Mouse (Mus musculus) MEL (cell line): ENCODE results near the gene Trem3. TPM values are rescaled to one million over a fixed set of nuclear protein-coding genes. Genes with fewer than 3 reads are reported as not detected.

Experiments
- DNase-seq: peaks from one replicate; pipeline ENCODE4 v3.0.0; 2011; ENCODE audit warnings: low read depth, low spot score
- H3K27ac ChIP-seq: 2 replicates; pipeline ENCODE4 v1.5.1; 2012; ENCODE audit warnings: low read depth, mild to moderate bottlenecking, control low read depth, low read length, moderate library complexity; ENCODE audit not compliant: control insufficient read depth
- H3K27me3 ChIP-seq, 2 experiments: fragments of 150-350 bp in 1 of 2; sonication (generic) in 1 of 2; 2 replicates each; pipeline ENCODE4 v1.6.1; 2012; ENCODE audit warnings: low read length in 2 of 2, mild to moderate bottlenecking in 2 of 2, improper control_type of control experiment in 1 of 2, moderate library complexity in 1 of 2; ENCODE audit not compliant: insufficient read depth in 2 of 2, control insufficient read depth in 1 of 2
- H3K36me3 ChIP-seq, 2 experiments: 2 replicates each; pipeline ENCODE4 v1.6.1; 2012 to 2014; ENCODE audit warnings: low read length in 2 of 2, improper control_type of control experiment in 1 of 2, inconsistent platforms in 1 of 2, mild to moderate bottlenecking in 1 of 2; ENCODE audit not compliant: insufficient read depth in 2 of 2, control insufficient read depth in 1 of 2
- H3K4me1 ChIP-seq, 2 experiments: fragments of 150-350 bp in 1 of 2; sonication (generic) in 1 of 2; 2 replicates each; pipeline ENCODE4 v1.6.1; 2012; ENCODE audit warnings: low read length in 2 of 2, improper control_type of control experiment in 1 of 2, mild to moderate bottlenecking in 1 of 2; ENCODE audit not compliant: insufficient read depth in 2 of 2, control insufficient read depth in 1 of 2
- H3K4me3 ChIP-seq, 2 experiments: fragments of 150-350 bp in 1 of 2; sonication (generic) in 1 of 2; 2 replicates each; pipeline ENCODE4 v1.5.1; 2012; ENCODE audit warnings: low read depth in 2 of 2, low read length in 2 of 2, mild to moderate bottlenecking in 2 of 2, moderate library complexity in 2 of 2, control low read depth in 1 of 2, improper control_type of control experiment in 1 of 2; ENCODE audit not compliant: control insufficient read depth in 1 of 2, insufficient read depth in 1 of 2
- H3K79me2 ChIP-seq: 2 replicates; pipeline ENCODE4 v1.6.1; 2012; ENCODE audit warnings: mild to moderate bottlenecking, low read length, moderate library complexity; ENCODE audit not compliant: control insufficient read depth, poor library complexity, insufficient read depth
- H3K9ac ChIP-seq: 2 replicates; pipeline ENCODE4 v1.6.1; 2012; ENCODE audit warnings: low read depth, mild to moderate bottlenecking, control low read depth, low read length, moderate library complexity; ENCODE audit not compliant: control insufficient read depth, poor library complexity, severe bottlenecking
- H3K9me3 ChIP-seq: fragments of 150-350 bp; sonication (generic); replicated peaks from 2 replicates; pipeline ENCODE4 v1.6.1; 2012; ENCODE audit warnings: mild to moderate bottlenecking, low read length, improper control_type of control experiment, moderate library complexity; ENCODE audit not compliant: insufficient read depth
- BHLHE40 ChIP-seq: IDR thresholded peaks from 2 replicates; pipeline ENCODE4 v1.6.1; 2012; ENCODE audit warnings: low read depth, mild to moderate bottlenecking, inconsistent platforms, low read length, improper control_type of control experiment, borderline replicate concordance
- E2F4 ChIP-seq: IDR thresholded peaks from 2 replicates; pipeline ENCODE4 v1.6.1; 2011; ENCODE audit warnings: low read depth, low read length, improper control_type of control experiment, borderline replicate concordance
- ETS1 ChIP-seq: IDR thresholded peaks from 2 replicates; pipeline ENCODE4 v1.6.1; 2012; ENCODE audit warnings: low read depth, mild to moderate bottlenecking, inconsistent platforms, low read length, improper control_type of control experiment, moderate library complexity
- GABPA ChIP-seq: IDR thresholded peaks from 2 replicates; pipeline ENCODE4 v1.6.1; 2012; ENCODE audit warnings: low read depth, mild to moderate bottlenecking, inconsistent platforms, low read length, improper control_type of control experiment, moderate library complexity
- MYB ChIP-seq: IDR thresholded peaks from 2 replicates; pipeline ENCODE4 v1.6.1; 2011; ENCODE audit warnings: mild to moderate bottlenecking, low read depth, low read length, improper control_type of control experiment
- SIN3A ChIP-seq: IDR thresholded peaks from 2 replicates; pipeline ENCODE4 v1.6.1; 2012; ENCODE audit warnings: low read length, improper control_type of control experiment, inconsistent platforms
- TBP ChIP-seq: IDR thresholded peaks from 2 replicates; pipeline ENCODE4 v1.8.0; 2011; ENCODE audit warnings: low read depth, low read length, improper control_type of control experiment
- ZNF384 ChIP-seq: IDR thresholded peaks from 2 replicates; pipeline ENCODE4 v1.6.1; 2012; ENCODE audit warnings: low read depth, mild to moderate bottlenecking, inconsistent platforms, low read length, improper control_type of control experiment
- polyA plus RNA-seq, 2 experiments: library from polyadenylated mRNA; stranded (reverse) in 1 of 2; unstranded in 1 of 2; fragments of >175 nt in 1 of 2; fragments of >200 nt in 1 of 2; gene quantifications; 2 replicates each; pipeline versions ENCODE4 v1.2.1 to v1.2.4; 2012; ENCODE audit warnings: low replicate concordance in 2 of 2, low read depth in 1 of 2; ENCODE audit not compliant: insufficient read length in 2 of 2, insufficient read depth in 1 of 2, missing spikeins in 1 of 2
- total RNA-seq: library from RNA; depleted of rRNA; stranded (reverse); fragments of 300-350 nt; gene quantifications from 2 replicates; pipeline ENCODE4 v1.2.3, GENCODE M21; 2012

Trem3 gene
- total and polyA plus RNA-seq, 3 experiments: not detected

DNA sequence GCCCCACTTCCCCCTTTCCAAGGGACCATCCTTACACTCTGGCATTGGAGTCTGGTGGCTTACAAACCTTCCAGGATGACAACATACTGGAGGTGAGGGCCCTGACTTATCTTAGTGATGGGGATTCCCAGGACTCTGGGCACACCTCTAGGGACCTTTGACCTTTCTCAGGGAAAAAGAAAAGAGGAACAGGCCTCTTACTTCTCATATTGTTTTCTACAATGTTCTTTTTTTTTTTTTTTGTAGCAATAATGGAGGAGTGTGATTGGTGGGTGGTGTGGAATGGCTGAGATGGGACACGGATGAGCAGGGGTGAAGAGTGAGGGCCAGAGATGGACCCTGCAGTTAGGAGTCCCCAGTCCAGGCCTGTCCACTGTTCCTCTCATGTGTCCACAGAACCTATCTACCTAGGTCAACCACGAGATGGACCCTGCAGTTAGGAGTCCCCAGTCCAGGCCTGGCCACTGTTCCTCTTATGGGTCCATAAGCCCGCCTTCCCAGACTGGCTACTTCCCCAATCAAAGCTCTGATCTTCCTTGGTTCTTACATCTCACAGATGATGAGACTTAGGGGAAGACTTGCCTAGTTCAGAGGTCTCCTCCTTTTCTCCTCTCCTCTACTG lies 16.3 kb downstream of the Trem3 start, which contains the start of gene Treml4:
TSS of gene Treml4 (plus strand) at position 555 of the 622 bp plus-strand sequence.
- no peaks in the 10 kb centered on the region for H3K27me3 ChIP-seq
- TF ChIP-seq ZNF384 (peak; percentile 54; the same call in 1 of the 2 replicates), TBP (no peak)
- TF ChIP-seq, all 39 proteins: peak for 1
- Histone ChIP-seq H3K9ac (no peak within 1 kb of the TSS), H3K79me2 (no peaks in the 10 kb centered on the region), H3K9me3 (no peaks in the 10 kb centered on the region), H3K36me3 (peaks cover 0 to 22% of the 10 kb centered on the region in 2 experiments; a peak in 2 of 4 replicates), H3K27ac (no peak within 1 kb of the TSS), H3K4me3 (no peak within 1 kb of the TSS), H3K4me1 (peaks cover 0 to 23% of the 10 kb centered on the region in 2 experiments; a peak in 3 of 4 replicates)
- DNase-seq: no peak

GRCm38 (mm10) chr17:48264662-48265061 lies 17.1 kb downstream of the Trem3 start:
- no peaks in the 10 kb centered on the region for H3K79me2 ChIP-seq
- H3K27me3 ChIP-seq: no peaks in the 10 kb centered on the region
- H3K4me1 ChIP-seq: peaks cover 0 to 29% of the 10 kb centered on the region in 2 experiments; a peak in 3 of 4 replicates
- no peak overlapping the region for H3K27ac ChIP-seq
- DNase-seq: no peak
- H3K9ac ChIP-seq: no peak overlapping the region
- H3K9me3 ChIP-seq: no peaks in the 10 kb centered on the region
- 0 out of 2 replicates have a peak, but pooled peaks have one; percentile 57 for TF ChIP-seq GABPA
- TF ChIP-seq ETS1: no peak
- TF ChIP-seq BHLHE40: no peak
- TF ChIP-seq TBP: no peak
- no peak overlapping the region for H3K4me3 ChIP-seq
- peaks cover 0 to 29% of the 10 kb centered on the region in 2 experiments; a peak in 2 of 4 replicates for H3K36me3 ChIP-seq

DNA sequence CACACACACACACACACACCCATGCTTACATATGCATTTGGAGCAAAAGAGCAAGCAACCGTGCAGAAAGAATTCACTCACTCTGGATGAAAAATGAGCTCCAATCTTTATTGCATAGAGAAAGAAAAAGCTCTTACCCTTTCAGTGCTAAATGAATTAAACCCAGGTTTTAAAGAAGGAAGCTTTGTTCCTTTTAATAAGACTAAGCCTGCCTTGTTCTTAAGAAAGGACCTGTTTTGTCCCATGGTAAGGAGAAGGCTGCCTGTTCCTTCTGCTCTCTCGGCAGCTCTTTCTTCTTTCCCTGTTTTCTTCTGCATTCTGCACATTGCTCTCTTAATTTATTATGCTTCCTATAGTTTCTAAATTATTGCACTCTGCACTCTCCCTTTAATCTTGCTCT lies 18.6 kb downstream of the Trem3 start:
- Histone ChIP-seq H3K27ac (no peak overlapping the region), H3K36me3 (peaks cover 0 to 42% of the 10 kb centered on the region in 2 experiments; a peak in 2 of 4 replicates), H3K79me2 (no peaks in the 10 kb centered on the region), H3K27me3 (no peaks in the 10 kb centered on the region), H3K9me3 (no peaks in the 10 kb centered on the region), H3K4me1 (peaks cover 0 to 40% of the 10 kb centered on the region in 2 experiments; a peak in 3 of 4 replicates), H3K9ac (no peak overlapping the region), H3K4me3 (no peak overlapping the region)
- no peak for TF ChIP-seq TBP
- TF ChIP-seq GABPA: no peak
- no peak for TF ChIP-seq SIN3A
- TF ChIP-seq MYB: no peak
- no peak for TF ChIP-seq E2F4
- no peak for DNase-seq
